Mouse (Mus musculus) stomach, postnatal 0 days (tissue): Measurements from ENCODE around the gene Itih1.

ENCODE experiments used
- CTCF ChIP-seq: IDR thresholded peaks from 2 replicates; pipeline ENCODE4 v1.5.1; 2016; ENCODE audit warnings: antibody characterized with exemption, low read depth, mild to moderate bottlenecking, moderate library complexity
- EP300 ChIP-seq: optimal IDR thresholded peaks from 2 replicates; pipeline ENCODE3; 2016; ENCODE audit warnings: antibody characterized with exemption

DNA sequence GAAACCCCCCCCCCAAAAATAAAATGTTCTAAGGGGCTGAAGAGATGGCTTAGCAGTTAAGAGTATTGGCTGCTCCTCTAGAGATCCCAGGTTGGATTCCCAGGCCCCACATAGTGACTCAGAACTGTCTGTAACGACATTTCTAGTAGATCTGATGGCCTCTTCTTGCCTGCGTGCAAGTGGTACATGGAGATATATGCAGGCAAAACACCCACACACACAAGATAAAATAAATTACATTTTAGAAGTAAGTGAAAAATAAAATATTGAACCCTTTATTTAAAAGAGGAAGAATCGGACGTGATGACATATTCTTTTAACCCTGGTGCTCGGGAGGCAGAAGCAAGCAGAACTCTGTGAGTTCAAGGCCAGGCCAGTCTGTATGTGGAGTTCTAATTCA lies 40.5 kb downstream of the Itih1 start:
- TF ChIP-seq CTCF (no peak), EP300 (no peak)
